Mouse (Mus musculus) brain, embryonic 14.5 days (tissue): ENCODE data around the gene Tet2.

Experiments
- CTCF ChIP-seq: fragments of 200-500 bp; IDR thresholded peaks from 2 replicates; pipeline ENCODE4 v1.5.1; 2012; ENCODE audit warnings: inconsistent platforms, mild to moderate bottlenecking, moderate library complexity, borderline replicate concordance; ENCODE audit not compliant: insufficient read depth, insufficient read length; ENCODE audit errors: extremely low read depth
- POLR2A ChIP-seq: fragments of 200-500 bp; IDR thresholded peaks from 2 replicates; pipeline ENCODE4 v1.6.1; 2012; ENCODE audit warnings: mild to moderate bottlenecking, inconsistent platforms, borderline replicate concordance; ENCODE audit not compliant: poor library complexity, insufficient read depth, insufficient read length, severe bottlenecking; ENCODE audit errors: extremely low read depth

GRCm38 (mm10) chr3:133526119-133526723, 18.7 kb downstream of the Tet2 start:
- TF ChIP-seq POLR2A (no peak), CTCF (no peak)
